Mouse (Mus musculus): ENCODE results near the gene Lbp.

GRCm38 (mm10) chr2:158313089-158313488 lies 6.8 kb downstream of the Lbp start:
- TF ChIP-seq CTCF (IDR thresholded peaks at IDR 0.05; ENCODE audit: low read depth) (no peak), EP300 (IDR thresholded peaks at IDR 0.05; ENCODE audit: low read depth) (no peak)
